Mouse (Mus musculus) cerebellum, adult 2 months (tissue): ENCODE results near the gene Arid5a. TPM values are rescaled to one million over a fixed set of nuclear protein-coding genes. Genes with fewer than 3 reads are reported as not detected.

ENCODE experiments used
- DNase-seq, 2 experiments: peaks; one replicate each; pipeline ENCODE4 v3.0.0; 2021
- H3K27ac ChIP-seq: fragments of 200-500 bp; 2 replicates; pipeline ENCODE4 v1.5.1; 2012; ENCODE audit warnings: low read length, control low read depth, inconsistent platforms; ENCODE audit not compliant: insufficient read depth
- H3K27me3 ChIP-seq: fragments of 200-500 bp; 2 replicates; pipeline ENCODE4 v1.6.1; 2012; ENCODE audit warnings: inconsistent platforms, mild to moderate bottlenecking, low read length, moderate library complexity; ENCODE audit not compliant: control insufficient read depth, insufficient read depth
- H3K4me1 ChIP-seq: fragments of 200-500 bp; 2 replicates; pipeline ENCODE4 v1.6.1; 2011; ENCODE audit warnings: low read length; ENCODE audit not compliant: control insufficient read depth, insufficient read depth
- H3K4me3 ChIP-seq: fragments of 200-500 bp; replicated peaks from 2 replicates; pipeline ENCODE3; 2011; ENCODE audit warnings: mild to moderate bottlenecking, low read depth, low read length, control low read depth; ENCODE audit not compliant: insufficient read depth
- CTCF ChIP-seq: fragments of 200-500 bp; IDR thresholded peaks from 2 replicates; pipeline ENCODE4 v1.5.1; 2011; ENCODE audit warnings: low read depth, mild to moderate bottlenecking, control low read depth, low read length, moderate library complexity, borderline replicate concordance; ENCODE audit not compliant: insufficient read depth
- POLR2A ChIP-seq: fragments of 200-500 bp; IDR thresholded peaks from 2 replicates; pipeline ENCODE4 v1.6.1; 2011; ENCODE audit warnings: low read length, control low read depth, borderline replicate concordance; ENCODE audit not compliant: insufficient read depth
- WGBS: fragments of 180-500 bp; shearing (Covaris S2); methylation state at CpG from one replicate; pipeline ENCODE4 v1.1.7; 2018; 5-methylcytosine and 5-hydroxymethylcytosine counted together
- polyA plus RNA-seq: library from polyadenylated mRNA; depleted of rRNA; stranded (reverse); fragments of >200 nt; gene quantifications from 2 replicates; pipeline ENCODE4 v1.2.3, GENCODE M21; 2012; rRNA removed

Arid5a gene
- polyA plus RNA-seq, 1 experiment = 10.7 TPM

- TF ChIP-seq CTCF = no peak
- no peak for TF ChIP-seq POLR2A
- Histone ChIP-seq H3K4me1 (peaks cover 7% of the 10 kb centered on the region; the same call in 1 of the 2 replicates), H3K27ac (no peak within 1 kb of the TSS), H3K27me3 (no peaks in the 10 kb centered on the region), H3K4me3 (no peak within 1 kb of the TSS)
- no peak for DNase-seq
- 85% methylated on average over 10 of the region's 10 CpGs for WGBS
These were observed 64.7 kb downstream of the Arid5a start, which contains the start of gene Fer1l5 for GRCm38 (mm10) chr1:36371934-36372845. TSS of gene Fer1l5 (plus strand) at chr1:36372291.

Other genes with a start within 250 kb of the Arid5a start
- 69.8 and 70.5 TPM in 2 replicates for gene Hs6st1, start 239.3 kb upstream of the Arid5a start, polyA plus RNA-seq
- 23.6 and 25.7 TPM in 2 replicates for gene Uggt1, start 63.0 kb upstream of the Arid5a start, polyA plus RNA-seq
- gene Neurl3, start 33.1 kb upstream of the Arid5a start, polyA plus RNA-seq = 0.93 and 1.0 TPM in 2 replicates
- gene Kansl3, start 61.4 kb downstream of the Arid5a start, polyA plus RNA-seq = 72.1 and 75.5 TPM in 2 replicates
- not detected in 2 replicates for gene Fer1l5, start 64.6 kb downstream of the Arid5a start, polyA plus RNA-seq
- gene Lman2l, start 137.5 kb downstream of the Arid5a start, polyA plus RNA-seq = 37.9 and 41.9 TPM in 2 replicates
- 12.2 and 14.6 TPM in 2 replicates for gene Cnnm4, start 163.9 kb downstream of the Arid5a start, polyA plus RNA-seq
- gene Cnnm3, start 204.1 kb downstream of the Arid5a start, polyA plus RNA-seq = 46.2 and 48.7 TPM in 2 replicates
- gene Ankrd23, start 229.2 kb downstream of the Arid5a start, polyA plus RNA-seq = 14.4 and 15.2 TPM in 2 replicates
- gene Gm42417, start 231.7 kb downstream of the Arid5a start, polyA plus RNA-seq = 0.05 and 0.40 TPM in 2 replicates
- 30.8 and 37.5 TPM in 2 replicates for gene Ankrd39, start 239.7 kb downstream of the Arid5a start, polyA plus RNA-seq